Mouse (Mus musculus) G1E (cell line): ENCODE results near the gene 1700029J07Rik.

Experiments
- CTCF ChIP-seq: IDR thresholded peaks from 2 replicates; pipeline ENCODE4 v1.5.1; 2012; ENCODE audit warnings: low read depth, low read length, inconsistent platforms, mixed read lengths
- GATA1 ChIP-seq: IDR thresholded peaks from 2 replicates; pipeline ENCODE4 v1.6.1; 2012; ENCODE audit warnings: borderline replicate concordance, low read length, inconsistent platforms, mixed read lengths
- GATA2 ChIP-seq: IDR thresholded peaks from 2 replicates; pipeline ENCODE4 v1.6.1; 2012; ENCODE audit warnings: low read depth, low read length, inconsistent platforms, borderline replicate concordance

DNA sequence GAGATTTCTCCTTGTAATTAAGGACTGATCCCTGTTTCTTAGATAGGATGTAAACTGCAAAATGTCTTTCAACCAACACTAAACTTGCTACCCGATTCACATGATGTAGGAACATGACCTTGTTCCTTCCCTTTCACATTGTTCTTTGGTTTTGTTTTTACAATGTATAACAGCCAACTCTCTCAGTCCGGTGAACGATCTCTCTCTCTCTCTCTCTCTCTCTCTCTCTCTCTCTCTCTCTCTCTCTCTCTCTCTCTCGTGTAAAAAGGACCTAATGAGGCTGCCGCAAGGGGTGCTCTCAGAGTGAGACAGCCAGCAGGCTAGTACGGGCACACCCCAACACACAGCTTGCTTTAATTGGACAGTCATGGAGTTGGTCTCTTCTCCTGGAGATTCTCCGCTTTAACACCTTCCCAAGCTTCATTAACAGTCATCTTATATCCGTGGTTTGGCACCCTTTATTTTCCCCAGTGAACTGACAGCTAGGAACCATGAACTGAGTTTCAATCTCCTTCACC lies 1.0 kb downstream of the 1700029J07Rik start:
- TF ChIP-seq CTCF = no peak
- no peak for TF ChIP-seq GATA2
- TF ChIP-seq GATA1 = no peak
